Mouse (Mus musculus) MEL (cell line): ENCODE measurements around the gene Prdm11. TPM values are rescaled to one million over a fixed set of nuclear protein-coding genes. Genes with fewer than 3 reads are reported as not detected.

Source experiments
- DNase-seq: peaks from one replicate; pipeline ENCODE4 v3.0.0; 2011; ENCODE audit warnings: low read depth, low spot score
- H3K27ac ChIP-seq: 2 replicates; pipeline ENCODE4 v1.5.1; 2012; ENCODE audit warnings: low read depth, mild to moderate bottlenecking, control low read depth, low read length, moderate library complexity; ENCODE audit not compliant: control insufficient read depth
- H3K27me3 ChIP-seq, 2 experiments: fragments of 150-350 bp in 1 of 2; sonication (generic) in 1 of 2; 2 replicates each; pipeline ENCODE4 v1.6.1; 2012; ENCODE audit warnings: low read length in 2 of 2, mild to moderate bottlenecking in 2 of 2, improper control_type of control experiment in 1 of 2, moderate library complexity in 1 of 2; ENCODE audit not compliant: insufficient read depth in 2 of 2, control insufficient read depth in 1 of 2
- H3K36me3 ChIP-seq, 2 experiments: 2 replicates each; pipeline ENCODE4 v1.6.1; 2012 to 2014; ENCODE audit warnings: low read length in 2 of 2, improper control_type of control experiment in 1 of 2, inconsistent platforms in 1 of 2, mild to moderate bottlenecking in 1 of 2; ENCODE audit not compliant: insufficient read depth in 2 of 2, control insufficient read depth in 1 of 2
- H3K4me1 ChIP-seq, 2 experiments: fragments of 150-350 bp in 1 of 2; sonication (generic) in 1 of 2; 2 replicates each; pipeline ENCODE4 v1.6.1; 2012; ENCODE audit warnings: low read length in 2 of 2, improper control_type of control experiment in 1 of 2, mild to moderate bottlenecking in 1 of 2; ENCODE audit not compliant: insufficient read depth in 2 of 2, control insufficient read depth in 1 of 2
- H3K4me3 ChIP-seq, 2 experiments: fragments of 150-350 bp in 1 of 2; sonication (generic) in 1 of 2; 2 replicates each; pipeline ENCODE4 v1.5.1; 2012; ENCODE audit warnings: low read depth in 2 of 2, low read length in 2 of 2, mild to moderate bottlenecking in 2 of 2, moderate library complexity in 2 of 2, control low read depth in 1 of 2, improper control_type of control experiment in 1 of 2; ENCODE audit not compliant: control insufficient read depth in 1 of 2, insufficient read depth in 1 of 2
- H3K79me2 ChIP-seq: 2 replicates; pipeline ENCODE4 v1.6.1; 2012; ENCODE audit warnings: mild to moderate bottlenecking, low read length, moderate library complexity; ENCODE audit not compliant: control insufficient read depth, poor library complexity, insufficient read depth
- H3K9ac ChIP-seq: 2 replicates; pipeline ENCODE4 v1.6.1; 2012; ENCODE audit warnings: low read depth, mild to moderate bottlenecking, control low read depth, low read length, moderate library complexity; ENCODE audit not compliant: control insufficient read depth, poor library complexity, severe bottlenecking
- H3K9me3 ChIP-seq: fragments of 150-350 bp; sonication (generic); replicated peaks from 2 replicates; pipeline ENCODE4 v1.6.1; 2012; ENCODE audit warnings: mild to moderate bottlenecking, low read length, improper control_type of control experiment, moderate library complexity; ENCODE audit not compliant: insufficient read depth
- BHLHE40 ChIP-seq: IDR thresholded peaks from 2 replicates; pipeline ENCODE4 v1.6.1; 2012; ENCODE audit warnings: low read depth, mild to moderate bottlenecking, inconsistent platforms, low read length, improper control_type of control experiment, borderline replicate concordance
- CHD2 ChIP-seq: IDR thresholded peaks from 2 replicates; pipeline ENCODE4 v1.6.1; 2011; ENCODE audit warnings: low read length, improper control_type of control experiment
- CTCF ChIP-seq, 3 experiments: IDR thresholded peaks in 2 of 3; conservative IDR thresholded peaks in 1 of 3; 2 replicates each; pipeline ENCODE4 v1.5.1; 2011 to 2012; ENCODE audit warnings: low read length in 3 of 3, low read depth in 2 of 3, mild to moderate bottlenecking in 2 of 3, improper control_type of control experiment in 1 of 3, inconsistent platforms in 1 of 3, mixed read lengths in 1 of 3, moderate library complexity in 1 of 3; ENCODE audit not compliant: control insufficient read depth in 1 of 3, insufficient read depth in 1 of 3, poor library complexity in 1 of 3, severe bottlenecking in 1 of 3
- E2F4 ChIP-seq: IDR thresholded peaks from 2 replicates; pipeline ENCODE4 v1.6.1; 2011; ENCODE audit warnings: low read depth, low read length, improper control_type of control experiment, borderline replicate concordance
- HCFC1 ChIP-seq: IDR thresholded peaks from 2 replicates; pipeline ENCODE4 v1.6.1; 2012; ENCODE audit warnings: low read depth, mild to moderate bottlenecking, inconsistent platforms, low read length, improper control_type of control experiment, moderate library complexity
- JUND ChIP-seq: IDR thresholded peaks from 2 replicates; pipeline ENCODE4 v1.6.1; 2011; ENCODE audit warnings: low read depth, mild to moderate bottlenecking, improper control_type of control experiment, low read length
- MAFK ChIP-seq: IDR thresholded peaks from 2 replicates; pipeline ENCODE4 v1.6.1; 2011; ENCODE audit warnings: low read depth, mild to moderate bottlenecking, low read length, improper control_type of control experiment, borderline replicate concordance
- MAX ChIP-seq: IDR thresholded peaks from 2 replicates; pipeline ENCODE4 v1.6.1; 2011; ENCODE audit warnings: low read length, improper control_type of control experiment
- MAZ ChIP-seq: IDR thresholded peaks from 2 replicates; pipeline ENCODE4 v1.6.1; 2012; ENCODE audit warnings: low read depth, mild to moderate bottlenecking, inconsistent platforms, low read length, improper control_type of control experiment
- MEF2A ChIP-seq: IDR thresholded peaks from 2 replicates; pipeline ENCODE4 v1.6.1; 2014; ENCODE audit warnings: low read depth, mild to moderate bottlenecking, inconsistent platforms, low read length, improper control_type of control experiment; ENCODE audit not compliant: poor library complexity, insufficient replicate concordance, severe bottlenecking; ENCODE audit errors: extremely low read depth
- NELFE ChIP-seq: IDR thresholded peaks from 2 replicates; pipeline ENCODE4 v1.6.1; 2011; ENCODE audit warnings: low read depth, low read length, improper control_type of control experiment
- POLR2AphosphoS2 ChIP-seq: IDR thresholded peaks from 2 replicates; pipeline ENCODE4 v1.6.1; 2011; ENCODE audit warnings: low read length, improper control_type of control experiment
- RAD21 ChIP-seq: IDR thresholded peaks from 2 replicates; pipeline ENCODE4 v1.6.1; 2011; ENCODE audit warnings: mild to moderate bottlenecking, low read depth, low read length, improper control_type of control experiment
- SIN3A ChIP-seq: IDR thresholded peaks from 2 replicates; pipeline ENCODE4 v1.6.1; 2012; ENCODE audit warnings: low read length, improper control_type of control experiment, inconsistent platforms
- SMC3 ChIP-seq: IDR thresholded peaks from 2 replicates; pipeline ENCODE4 v1.6.1; 2011; ENCODE audit warnings: low read depth, low read length, improper control_type of control experiment
- TBP ChIP-seq: IDR thresholded peaks from 2 replicates; pipeline ENCODE4 v1.8.0; 2011; ENCODE audit warnings: low read depth, low read length, improper control_type of control experiment
- USF1 ChIP-seq: IDR thresholded peaks from 2 replicates; pipeline ENCODE4 v1.6.1; 2014; ENCODE audit warnings: low read depth, mild to moderate bottlenecking, inconsistent platforms, low read length, improper control_type of control experiment, moderate library complexity
- USF2 ChIP-seq, 2 experiments: IDR thresholded peaks; 2 replicates each; pipeline ENCODE4 v1.6.1; 2011 to 2012; ENCODE audit warnings: improper control_type of control experiment in 2 of 2, low read length in 2 of 2, borderline replicate concordance in 1 of 2, inconsistent platforms in 1 of 2, low read depth in 1 of 2, mild to moderate bottlenecking in 1 of 2; ENCODE audit not compliant: insufficient read depth in 1 of 2
- ZC3H11A ChIP-seq: IDR thresholded peaks from 2 replicates; pipeline ENCODE4 v1.6.1; 2012; ENCODE audit warnings: low read depth, mild to moderate bottlenecking, inconsistent platforms, low read length, improper control_type of control experiment
- ZKSCAN1 ChIP-seq: IDR thresholded peaks from 2 replicates; pipeline ENCODE4 v1.6.1; 2012; ENCODE audit warnings: low read depth, mild to moderate bottlenecking, inconsistent platforms, low read length, improper control_type of control experiment, moderate library complexity
- polyA plus RNA-seq, 2 experiments: library from polyadenylated mRNA; stranded (reverse) in 1 of 2; unstranded in 1 of 2; fragments of >175 nt in 1 of 2; fragments of >200 nt in 1 of 2; gene quantifications; 2 replicates each; pipeline versions ENCODE4 v1.2.1 to v1.2.4; 2012; ENCODE audit warnings: low replicate concordance in 2 of 2, low read depth in 1 of 2; ENCODE audit not compliant: insufficient read length in 2 of 2, insufficient read depth in 1 of 2, missing spikeins in 1 of 2
- total RNA-seq: library from RNA; depleted of rRNA; stranded (reverse); fragments of 300-350 nt; gene quantifications from 2 replicates; pipeline ENCODE4 v1.2.3, GENCODE M21; 2012

Gene Prdm11
- total and polyA plus RNA-seq, 3 experiments, result 5.5 to 9.2 TPM; not detected in 1

DNA sequence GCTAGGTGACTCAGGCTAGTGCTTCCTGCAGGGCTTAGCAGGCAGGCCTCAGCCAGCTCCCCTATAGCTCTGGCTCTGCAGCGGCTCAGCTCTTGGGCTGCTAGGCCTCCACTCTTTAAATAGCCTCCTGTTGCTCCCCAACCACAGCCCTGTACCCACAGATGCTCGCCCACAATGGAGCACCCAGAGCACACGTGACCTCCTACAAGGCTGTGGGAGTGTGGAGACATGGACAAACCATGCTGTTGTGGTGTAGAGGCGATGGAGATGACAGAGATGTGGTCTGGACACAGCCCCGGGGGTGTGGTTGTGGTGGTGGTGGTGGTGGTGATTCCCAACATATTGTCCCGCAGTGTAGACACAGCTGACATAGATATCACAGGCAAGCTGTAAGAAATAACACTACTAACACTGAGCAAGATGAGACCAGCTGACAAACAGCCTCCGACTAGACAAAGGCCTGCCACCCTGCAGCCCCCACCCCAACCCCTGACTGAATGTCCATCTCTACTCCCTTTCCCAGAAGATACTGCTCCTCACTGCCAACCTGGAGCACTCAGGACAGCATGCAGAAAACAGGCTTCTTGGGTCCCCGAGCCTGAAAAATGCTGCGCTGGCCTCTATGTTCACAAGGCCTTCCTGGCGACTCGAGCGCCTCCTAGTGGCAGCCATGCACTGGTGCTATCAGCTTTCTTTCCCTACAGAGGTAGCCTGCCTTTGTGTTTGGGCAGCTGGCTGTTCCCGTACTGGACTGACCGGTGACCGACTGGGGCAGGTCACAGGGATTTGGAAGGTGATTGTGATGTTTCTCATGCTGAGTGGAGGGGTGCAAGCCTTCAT is 30.0 kb upstream of the Prdm11 start:
- Histone ChIP-seq H3K27ac (no peak overlapping the region), H3K9me3 (no peaks in the 10 kb centered on the region), H3K27me3 (peaks cover 0 to 3% of the 10 kb centered on the region in 2 experiments; a peak in 2 of 4 replicates), H3K4me3 (no peak overlapping the region), H3K79me2 (no peaks in the 10 kb centered on the region), H3K36me3 (no peaks in the 10 kb centered on the region), H3K9ac (no peak overlapping the region), H3K4me1 (no peaks in the 10 kb centered on the region)
- TF ChIP-seq ZC3H11A (peak; percentile 49), JUND (no peak), SMC3 (peak; percentile 88), POLR2AphosphoS2 (no peak), ZKSCAN1 (no peak), HCFC1 (no peak), USF1 (no peak), BHLHE40 (no peak), CTCF (IDR thresholded peaks at IDR 0.05 in 2 of 3, conservative IDR thresholded peaks at IDR 0.05 in 1 of 3; ENCODE audit: control insufficient read depth in 1 of 3, insufficient read depth in 1 of 3, low read depth in 2 of 3, low read length in 3 of 3, poor library complexity in 1 of 3, severe bottlenecking in 1 of 3) (peak; percentile 87 to 95 (median 91)), E2F4 (no peak), CHD2 (no peak), RAD21 (peak; percentile 59), TBP (no peak), SIN3A (no peak)
- DNase-seq, result peak; percentile 72

DNA sequence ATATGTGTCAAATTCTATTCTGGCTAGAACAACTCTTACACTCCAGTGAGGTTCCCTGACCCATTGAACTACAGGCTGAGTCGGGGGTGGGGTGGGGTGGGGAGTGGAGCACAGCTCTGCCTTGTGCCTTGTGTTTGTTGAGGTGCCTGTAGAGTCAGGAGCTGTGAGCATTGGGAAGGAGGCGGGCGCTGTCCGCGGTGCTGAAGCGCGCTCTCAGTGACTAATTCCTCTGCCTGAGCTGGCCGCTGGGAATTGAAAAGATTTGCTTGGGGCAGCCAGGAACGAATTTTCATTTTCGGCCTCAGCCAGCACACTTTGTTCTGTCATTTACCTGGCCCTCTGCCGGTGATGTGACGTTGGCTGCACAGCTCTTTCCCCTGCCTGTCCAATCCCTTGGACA is 25.7 kb upstream of the Prdm11 start:
- no peak for TF ChIP-seq BHLHE40
- TF ChIP-seq NELFE, result no peak
- no peak for TF ChIP-seq MEF2A
- TF ChIP-seq USF2 (IDR thresholded peaks at IDR 0.05; ENCODE audit: borderline replicate concordance in 1 of 2, insufficient read depth in 1 of 2, low read depth in 1 of 2, low read length in 2 of 2), result no peak
- TF ChIP-seq MAZ, result no peak
- TF ChIP-seq SMC3, result no peak
- no peak for TF ChIP-seq HCFC1
- TF ChIP-seq POLR2AphosphoS2, result no peak
- TF ChIP-seq MAFK, result no peak
- TF ChIP-seq CTCF (IDR thresholded peaks at IDR 0.05 in 2 of 3, conservative IDR thresholded peaks at IDR 0.05 in 1 of 3; ENCODE audit: control insufficient read depth in 1 of 3, insufficient read depth in 1 of 3, low read depth in 2 of 3, low read length in 3 of 3, poor library complexity in 1 of 3, severe bottlenecking in 1 of 3), result no peak
- TF ChIP-seq MAX, result no peak
- Histone ChIP-seq H3K27me3 (no peaks in the 10 kb centered on the region; a peak in 1 of 4 replicates), H3K79me2 (no peaks in the 10 kb centered on the region), H3K27ac (no peak overlapping the region), H3K36me3 (no peaks in the 10 kb centered on the region), H3K9ac (no peak overlapping the region), H3K9me3 (no peaks in the 10 kb centered on the region), H3K4me1 (no peaks in the 10 kb centered on the region), H3K4me3 (no peak overlapping the region)
- peak; percentile 72 for DNase-seq
